Mouse (Mus musculus) granulocyte monocyte progenitor cell, adult 5-6 weeks (primary cell): Measurements from ENCODE around the gene Hmgb1. TPM values are rescaled to one million over a fixed set of nuclear protein-coding genes. Genes with fewer than 3 reads are reported as not detected.

Source experiments
- ATAC-seq: replicated peaks from 2 replicates; pipeline ENCODE4 v1.8.0; 2016; ENCODE audit warnings: mild to moderate bottlenecking, moderate TSS enrichment, inconsistent platforms; ENCODE audit not compliant: poor library complexity, severe bottlenecking
- total RNA-seq, 2 experiments: library from RNA; stranded (forward) in 1 of 2; stranded (reverse) in 1 of 2; fragments of 200-712, 200-1000 nt in 1 of 2; fragments of >200 nt in 1 of 2; fragmentation: Nextera tagmentation in 1 of 2; gene quantifications; 2 replicates each; pipeline ENCODE4 v1.2.3; 2014 to 2017

Gene Hmgb1
- total RNA-seq, 2 experiments from 2014 or later: 1,067 to 1,480 TPM

DNA sequence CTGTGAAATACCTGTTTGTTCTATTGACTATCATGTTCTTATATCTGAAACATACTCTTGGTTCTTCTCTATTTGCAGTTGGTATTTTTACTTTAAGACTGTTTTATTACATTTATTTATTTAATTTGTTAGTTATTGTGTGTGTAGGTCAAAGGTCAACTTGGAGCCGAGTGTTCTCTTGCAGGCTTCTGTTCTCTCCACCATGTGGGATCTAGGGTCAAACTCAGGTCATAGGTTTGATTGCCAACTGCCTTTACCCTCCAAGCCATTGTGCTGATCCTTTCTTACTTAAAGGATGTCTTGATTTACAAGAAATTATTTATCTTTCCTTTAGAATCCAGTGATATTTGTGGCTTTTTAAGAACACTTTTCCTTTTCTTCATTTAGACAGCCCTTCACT, 12.3 kb upstream of the Hmgb1 start:
- no peak for ATAC-seq

DNA sequence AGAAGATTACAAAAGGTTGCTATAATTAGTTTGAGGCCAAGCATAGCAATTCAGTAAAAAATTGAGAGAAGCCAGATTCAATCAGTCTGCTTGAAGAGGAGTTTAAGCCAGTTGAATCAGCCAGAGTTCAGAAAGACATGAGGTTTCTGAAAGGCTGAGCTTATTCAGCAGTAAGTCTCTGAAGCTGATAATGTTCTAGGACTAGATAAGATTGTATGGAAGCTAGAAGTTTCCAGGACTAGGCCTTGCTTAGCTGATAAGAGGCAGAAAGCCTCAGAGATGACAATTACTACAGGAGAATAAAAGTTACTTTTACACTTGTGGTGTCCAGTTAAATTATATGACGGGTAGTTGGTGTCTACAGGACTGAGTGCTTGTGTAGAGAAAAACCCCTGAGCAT, 5.9 kb upstream of the Hmgb1 start:
- no peak for ATAC-seq

DNA sequence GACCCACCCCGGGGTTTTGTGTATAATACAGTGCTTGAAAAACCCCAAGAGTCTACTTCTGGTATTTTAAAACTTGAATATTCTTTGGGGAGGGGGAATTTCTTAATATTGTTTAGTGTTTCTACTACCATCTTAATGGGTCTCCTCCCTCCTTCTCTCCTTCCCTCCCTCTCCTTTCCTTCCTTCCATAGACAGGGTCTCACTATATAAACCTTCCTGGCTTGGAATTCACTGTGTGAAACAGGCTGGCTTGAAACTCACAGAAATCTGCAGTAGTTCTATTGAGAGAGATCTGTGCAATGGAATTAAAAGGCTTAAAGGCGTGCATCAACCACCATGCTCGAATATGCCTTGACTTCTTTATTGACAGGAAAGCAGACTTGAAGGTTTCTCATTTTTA, 1.5 kb upstream of the Hmgb1 start:
- ATAC-seq: no peak

DNA sequence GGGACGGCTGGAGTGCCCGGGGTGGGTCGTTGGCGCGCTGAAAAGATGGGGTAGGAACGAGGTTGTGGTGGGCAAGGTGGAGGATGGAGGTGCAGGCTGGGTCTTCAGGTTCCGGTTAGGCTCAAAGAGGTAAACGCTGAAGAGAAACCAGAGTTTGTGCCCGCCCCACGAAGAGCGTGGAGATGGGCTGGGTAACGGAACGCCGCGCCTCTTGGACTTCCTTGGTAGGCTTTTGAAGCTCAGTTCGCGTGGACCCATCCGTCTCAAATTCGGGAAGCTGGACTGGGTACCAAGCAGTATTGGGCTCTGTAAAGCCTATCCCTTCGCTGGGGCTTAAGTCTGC, 526 bp upstream of the Hmgb1 start:
- peak; percentile 36 for ATAC-seq

DNA sequence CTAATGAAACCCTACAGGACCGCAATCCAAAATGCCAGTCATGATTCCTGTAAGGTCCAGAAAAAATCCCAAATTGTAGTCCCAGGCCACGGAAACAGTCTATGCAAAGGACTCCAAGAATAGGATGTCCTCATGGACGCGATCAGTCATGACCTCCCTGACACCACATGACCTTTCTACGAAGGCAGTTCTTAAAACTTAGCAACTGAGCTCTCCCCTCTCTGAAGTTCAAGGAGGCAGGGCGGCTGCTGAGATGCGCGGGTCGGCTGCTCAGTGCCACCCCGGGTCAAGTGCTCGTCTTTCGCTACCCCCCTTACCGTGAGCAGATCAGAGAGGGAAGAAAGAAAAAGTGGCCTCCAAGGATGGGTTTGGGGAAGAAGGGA, 577 bp downstream of the Hmgb1 start:
- no peak for ATAC-seq

DNA sequence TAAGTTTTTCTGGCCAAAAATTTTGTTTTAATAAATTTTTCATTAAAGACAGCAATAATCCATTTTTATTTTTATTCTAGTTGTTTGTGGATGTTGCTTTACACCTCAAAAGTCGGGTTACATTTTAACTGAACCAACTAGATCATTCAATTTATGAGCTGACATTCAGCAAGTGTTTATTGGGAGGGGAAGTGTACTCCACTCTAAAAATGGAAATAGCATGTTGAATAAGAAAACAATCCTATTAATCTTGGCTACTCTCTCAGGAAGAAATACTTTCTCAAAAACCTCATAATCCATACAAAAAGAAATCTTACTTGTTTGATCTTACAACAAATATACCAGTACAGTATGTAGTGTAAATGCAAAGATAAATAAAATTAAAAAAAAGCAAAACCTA, 1.2 kb downstream of the Hmgb1 start:
- no peak for ATAC-seq

DNA sequence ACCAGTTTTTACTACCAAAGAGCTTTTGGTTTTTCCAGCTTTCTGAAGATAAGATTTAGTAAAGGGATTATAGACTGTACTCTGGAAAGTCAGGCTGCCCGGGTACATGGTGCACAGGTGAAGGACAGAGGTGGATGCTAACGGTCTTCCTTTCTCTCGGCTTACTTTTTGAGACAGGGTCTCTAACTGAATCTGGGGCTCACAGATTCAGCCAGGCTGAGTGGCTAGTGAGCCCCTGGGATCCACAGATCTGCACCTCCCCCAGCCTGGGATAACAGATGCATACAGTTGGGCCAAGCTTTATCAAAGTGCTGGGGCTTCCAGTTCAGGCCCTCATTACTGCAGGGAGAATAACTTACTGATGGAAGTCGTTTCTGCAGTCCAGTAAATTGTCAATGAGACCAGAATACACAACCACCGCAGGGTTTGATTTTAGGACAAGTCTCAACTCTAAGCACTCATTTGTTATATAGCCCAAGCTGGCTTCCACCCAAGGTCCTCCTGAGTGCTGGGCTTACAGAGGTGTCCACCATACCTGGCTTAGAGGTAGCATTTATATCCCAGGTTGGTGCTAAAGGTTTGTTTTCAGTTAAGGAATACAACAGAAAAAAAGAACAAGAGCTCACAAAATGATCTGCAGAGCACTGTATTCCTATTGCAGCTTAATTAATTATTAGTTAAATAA, 2.0 kb downstream of the Hmgb1 start:
- no peak for ATAC-seq

DNA sequence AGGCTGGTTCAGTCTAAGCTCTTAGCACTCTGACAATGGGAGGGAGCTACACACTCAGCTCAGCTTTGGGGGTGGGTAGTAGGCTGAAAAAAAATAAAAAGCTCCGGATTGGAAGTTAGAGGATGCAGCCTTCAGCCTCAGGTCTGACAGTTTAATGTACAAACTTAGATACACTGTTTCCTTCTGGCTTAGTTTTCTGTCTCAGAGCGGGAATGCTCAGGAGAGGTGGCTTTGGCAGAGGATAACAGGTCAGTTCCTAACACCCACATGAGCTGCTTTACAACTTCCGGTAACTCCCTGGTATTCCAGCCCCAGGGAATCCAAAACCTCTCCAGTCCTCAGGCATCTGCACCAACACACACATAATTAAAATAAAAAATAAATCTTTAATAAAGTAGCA, 4.5 kb downstream of the Hmgb1 start:
- ATAC-seq: no peak

DNA sequence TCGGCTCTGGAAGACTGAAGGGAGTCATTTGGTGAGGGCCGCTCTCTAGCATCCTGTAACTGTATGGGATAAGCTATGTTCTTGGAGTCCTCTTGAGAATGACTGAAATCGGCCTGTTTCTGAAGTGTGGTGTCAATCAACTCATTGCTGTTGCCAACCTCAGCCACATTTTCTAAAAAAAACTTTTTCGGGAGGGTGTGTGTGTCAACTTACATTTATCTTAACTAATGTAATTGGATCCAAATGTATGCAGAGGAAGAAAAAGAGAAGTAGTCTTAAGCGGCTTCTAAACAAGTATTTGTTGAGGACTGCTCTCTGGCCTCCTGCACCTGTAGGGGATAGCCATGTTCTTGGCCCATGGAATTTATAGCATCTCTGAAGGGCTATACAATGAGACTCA, 6.2 kb downstream of the Hmgb1 start:
- no peak for ATAC-seq

DNA sequence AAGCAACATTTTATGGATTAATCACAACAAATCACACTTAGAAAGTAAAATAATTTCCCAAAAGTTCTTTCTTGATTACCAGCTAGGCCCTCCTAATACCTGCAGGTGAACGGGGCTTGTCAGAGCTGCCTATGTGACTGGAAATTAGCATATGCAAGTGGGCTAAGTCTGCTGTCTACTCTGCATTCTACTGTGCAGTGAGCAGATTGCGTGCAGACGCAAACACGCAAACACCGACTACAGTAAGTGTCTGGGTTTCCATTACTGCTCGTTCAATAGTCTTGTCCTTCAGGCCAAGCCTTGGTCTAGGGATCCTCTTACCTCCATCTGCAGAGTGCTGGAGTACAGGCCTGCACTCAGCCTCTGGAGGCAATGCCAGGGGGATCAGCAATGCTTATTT, 8.6 kb downstream of the Hmgb1 start:
- no peak for ATAC-seq

DNA sequence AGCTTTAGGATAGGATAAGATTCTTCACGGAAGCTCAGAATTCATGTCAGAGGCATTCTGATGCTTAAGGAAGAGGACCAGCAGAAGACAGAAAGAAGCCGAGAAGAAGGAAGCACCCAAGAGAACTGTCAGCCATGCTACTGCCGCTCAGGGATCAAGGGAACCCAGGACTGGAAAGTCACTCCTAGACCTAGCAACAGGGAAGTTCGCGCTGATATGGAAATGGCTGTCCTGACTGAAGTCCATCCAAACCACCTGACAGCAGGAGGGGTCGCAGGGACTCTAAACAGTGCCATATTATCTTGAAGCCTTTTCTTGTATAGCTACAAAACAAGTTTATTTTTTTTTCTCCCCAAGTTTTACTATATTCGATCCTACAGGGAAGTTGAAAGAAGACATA, 9.8 kb downstream of the Hmgb1 start:
- ATAC-seq: no peak

DNA sequence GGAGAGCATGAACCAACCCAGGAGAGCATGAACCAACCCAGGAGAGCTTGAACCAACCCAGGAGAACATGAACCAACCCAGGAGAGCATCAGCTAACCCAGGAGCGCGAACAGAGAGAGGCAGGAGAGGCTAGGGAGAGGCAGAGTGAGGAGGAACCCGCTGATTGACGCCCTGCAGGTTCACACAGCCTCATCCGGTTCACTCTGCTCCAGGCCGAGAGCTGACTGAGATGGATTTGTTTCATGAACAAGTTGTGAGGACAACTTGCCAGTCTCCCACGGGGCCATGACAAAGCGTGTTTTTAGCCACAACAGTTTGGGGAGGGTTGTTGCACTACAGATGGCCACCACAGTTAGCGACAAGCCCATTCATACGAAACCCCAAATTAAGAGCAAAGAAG, 12.0 kb downstream of the Hmgb1 start:
- ATAC-seq: no peak

DNA sequence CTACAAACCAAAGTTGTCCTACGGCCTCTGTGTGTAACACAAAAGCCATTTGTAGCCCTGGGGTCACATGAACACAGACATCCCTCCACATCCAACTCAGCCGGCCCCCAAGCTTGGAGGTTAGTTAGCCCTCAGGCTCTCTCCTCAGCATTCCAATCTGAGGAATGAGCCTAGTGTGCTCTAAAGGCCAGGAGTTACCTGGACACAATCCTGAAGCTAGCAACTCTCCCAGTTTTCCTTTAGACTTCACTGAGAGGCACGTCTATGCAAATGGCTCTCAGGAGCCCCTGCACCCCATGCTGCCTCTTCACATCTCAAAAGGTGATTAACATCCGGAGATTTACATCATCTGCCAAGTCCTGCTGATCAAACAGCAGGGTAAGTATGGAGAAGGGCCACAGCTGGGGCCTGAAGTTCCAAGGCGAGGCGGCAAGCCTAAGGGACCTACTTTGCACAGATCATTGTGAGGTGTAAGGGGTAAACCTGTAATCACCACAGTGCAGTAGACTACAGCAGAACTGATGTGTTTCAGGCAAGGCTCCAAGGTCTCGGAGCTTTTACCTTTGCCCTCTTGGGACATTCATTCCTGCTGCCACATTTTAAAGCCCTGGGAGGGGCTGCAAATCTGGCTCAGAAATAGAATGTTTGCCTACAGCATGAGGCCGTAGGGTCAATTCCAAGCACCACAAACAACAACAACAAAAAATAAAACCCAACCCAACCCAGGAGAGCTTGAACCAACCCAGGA, 13.3 kb downstream of the Hmgb1 start:
- ATAC-seq: no peak

DNA sequence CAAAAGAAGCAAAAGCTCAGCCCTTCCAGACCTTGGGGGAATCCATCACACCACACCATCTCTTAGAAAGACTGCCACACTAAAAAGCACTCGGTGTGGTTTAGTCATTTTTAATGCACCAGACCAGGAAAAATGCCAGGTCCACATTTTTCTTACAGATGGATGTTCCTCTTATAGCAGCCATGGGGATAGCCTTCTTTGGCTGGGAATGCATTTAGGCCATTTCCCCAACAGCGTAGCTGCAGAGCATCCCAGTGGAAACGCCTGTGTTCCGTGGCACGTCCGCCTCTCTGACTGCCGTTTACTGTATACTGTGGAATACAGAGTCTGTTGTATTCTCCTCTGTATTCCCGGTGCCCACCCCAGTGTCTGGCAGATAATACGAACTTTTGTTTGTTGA, 15.5 kb downstream of the Hmgb1 start:
- no peak for ATAC-seq

DNA sequence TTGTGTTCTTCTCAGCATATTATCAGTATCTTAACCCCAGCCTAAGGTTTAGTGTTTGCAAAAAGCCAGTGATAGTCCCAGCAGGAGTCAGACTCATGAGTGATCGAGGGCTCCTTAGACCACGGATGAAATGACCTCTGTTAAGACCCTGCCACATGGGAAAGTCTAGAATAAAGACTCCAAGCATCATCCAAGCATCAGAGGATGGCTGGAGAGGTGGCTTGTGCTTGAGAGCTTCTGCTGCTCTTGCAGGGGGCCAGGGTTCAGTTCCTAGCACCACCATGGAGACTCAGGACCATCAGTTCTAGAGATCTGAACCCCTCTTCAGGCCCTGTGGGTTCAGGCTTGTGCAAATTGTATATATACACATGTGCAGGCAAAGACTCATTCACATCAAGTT, 16.2 kb downstream of the Hmgb1 start:
- ATAC-seq: no peak

DNA sequence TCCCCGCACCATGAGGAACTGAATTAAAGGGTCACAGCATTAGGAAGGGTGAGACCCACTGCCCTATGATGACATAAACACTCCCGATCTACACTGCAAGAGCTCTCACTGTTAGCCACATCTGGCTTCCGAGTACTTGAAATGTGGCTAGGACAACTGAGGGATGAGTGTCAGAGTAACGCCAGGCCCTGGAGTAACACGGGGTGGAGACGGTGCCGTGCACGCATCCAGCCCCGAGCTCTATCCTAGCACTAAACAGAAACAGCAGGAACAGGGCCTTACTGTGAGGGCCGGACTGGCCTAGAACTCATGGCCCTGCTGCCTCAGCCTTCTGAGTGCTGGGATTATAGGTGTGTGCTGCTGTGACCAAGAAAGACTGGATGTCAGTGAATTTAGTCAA, 18.3 kb downstream of the Hmgb1 start:
- ATAC-seq: no peak

DNA sequence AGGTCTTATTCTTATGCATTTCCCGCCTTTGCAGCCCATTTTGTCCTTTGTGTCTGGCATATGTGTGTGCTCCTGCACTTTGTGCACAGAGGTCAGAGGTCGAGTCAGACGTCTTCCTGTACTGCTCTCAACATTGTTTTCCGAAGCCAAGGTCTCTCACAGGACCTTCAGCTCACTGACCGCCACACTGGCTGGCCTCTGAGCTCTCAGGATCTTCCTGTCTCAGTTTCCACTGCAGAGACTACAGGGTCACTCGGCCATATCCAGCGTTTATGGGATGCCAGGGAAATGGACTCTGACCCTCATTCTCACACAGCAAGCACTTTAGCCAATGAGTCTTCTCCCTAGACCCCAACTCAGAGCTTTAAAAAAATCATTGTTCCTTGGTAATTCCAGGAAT, 19.4 kb downstream of the Hmgb1 start:
- no peak for ATAC-seq

DNA sequence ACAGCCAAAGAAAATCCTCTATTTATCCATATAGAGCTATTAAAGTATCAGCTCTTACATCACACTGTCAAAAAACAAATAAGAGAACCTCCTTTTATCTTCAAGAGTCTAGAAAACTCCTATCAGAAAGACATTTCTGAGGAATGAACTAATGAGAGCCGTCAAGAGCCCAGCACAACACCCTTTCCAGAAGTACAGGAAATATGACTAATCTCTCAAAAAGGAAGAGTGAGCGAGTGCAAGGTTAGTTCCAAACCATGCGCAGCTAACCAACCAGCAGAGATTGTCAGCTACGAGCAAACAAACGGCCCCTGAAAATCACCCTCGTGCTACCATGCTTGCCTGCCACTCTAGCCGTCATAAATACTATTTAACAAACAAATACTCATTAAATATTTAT, 21.4 kb downstream of the Hmgb1 start:
- ATAC-seq: no peak

DNA sequence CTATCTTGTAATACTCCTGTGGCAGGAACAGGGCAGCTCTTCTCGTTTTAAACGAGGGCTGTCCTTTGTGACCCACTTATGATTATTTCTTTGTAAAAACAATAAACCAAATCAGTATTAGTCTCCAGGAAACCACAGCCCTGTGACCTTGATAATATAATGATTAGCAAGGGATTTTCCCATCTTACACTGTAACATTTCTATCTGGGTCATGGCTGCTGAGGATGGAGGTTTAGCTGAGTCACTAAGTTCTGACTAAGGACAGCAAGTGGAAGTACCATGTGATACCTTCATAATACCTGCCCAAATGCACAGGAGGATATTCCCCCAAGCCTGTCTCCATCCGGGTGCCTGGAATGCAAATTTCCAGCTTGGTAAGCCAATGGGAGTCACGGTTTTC, 23.8 kb downstream of the Hmgb1 start:
- ATAC-seq: no peak

DNA sequence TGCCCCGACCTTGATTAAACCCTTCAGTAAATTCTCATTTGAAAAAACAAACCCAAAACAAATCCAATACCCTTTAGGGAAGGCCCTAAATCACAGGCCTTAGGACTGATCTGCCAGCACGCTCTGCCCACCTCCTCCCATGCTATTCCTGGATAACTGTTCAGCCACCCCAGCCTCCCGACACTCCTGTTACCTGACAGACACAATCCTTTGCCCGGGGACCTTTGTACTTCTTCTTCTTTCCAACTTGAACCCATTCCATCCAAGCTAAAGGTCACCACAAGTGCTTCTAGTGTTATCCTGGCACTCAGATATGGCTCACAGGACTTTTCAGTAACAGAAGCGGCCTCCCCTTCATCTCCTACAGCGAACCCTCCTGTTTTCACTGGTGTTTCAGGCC, 25.3 kb downstream of the Hmgb1 start:
- ATAC-seq: no peak

DNA sequence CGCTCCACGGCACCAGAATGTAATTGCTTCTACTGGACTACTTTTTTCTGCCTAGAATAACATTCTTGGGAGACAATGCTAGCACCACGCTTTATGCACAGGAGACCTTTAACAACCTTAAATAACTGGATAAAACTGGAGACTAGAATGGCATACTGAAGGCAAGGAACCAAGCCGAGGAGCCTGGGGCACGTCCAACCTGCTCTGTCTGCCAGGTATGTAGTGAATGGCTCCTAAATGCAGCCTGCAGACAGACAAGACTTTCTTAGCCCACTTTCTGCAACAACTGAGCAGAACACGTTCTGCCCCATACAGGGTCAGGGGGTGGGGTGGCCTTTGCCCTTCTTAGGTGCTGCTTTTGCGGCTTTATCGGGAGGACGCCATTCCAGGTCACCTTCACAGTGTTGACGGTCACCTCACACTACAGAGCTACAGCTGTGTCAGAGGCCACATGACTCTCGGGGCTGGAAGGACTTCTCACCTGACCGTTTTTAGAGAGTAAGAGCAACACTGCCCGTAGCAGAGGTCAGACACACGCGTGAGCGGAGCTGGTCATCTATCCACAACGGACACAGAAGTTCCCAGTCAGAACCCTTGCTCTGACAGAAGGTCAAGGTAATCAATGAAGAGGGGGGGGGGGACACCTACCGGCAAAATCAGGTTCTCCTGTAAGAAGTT, 27.3 kb downstream of the Hmgb1 start:
- ATAC-seq: no peak

DNA sequence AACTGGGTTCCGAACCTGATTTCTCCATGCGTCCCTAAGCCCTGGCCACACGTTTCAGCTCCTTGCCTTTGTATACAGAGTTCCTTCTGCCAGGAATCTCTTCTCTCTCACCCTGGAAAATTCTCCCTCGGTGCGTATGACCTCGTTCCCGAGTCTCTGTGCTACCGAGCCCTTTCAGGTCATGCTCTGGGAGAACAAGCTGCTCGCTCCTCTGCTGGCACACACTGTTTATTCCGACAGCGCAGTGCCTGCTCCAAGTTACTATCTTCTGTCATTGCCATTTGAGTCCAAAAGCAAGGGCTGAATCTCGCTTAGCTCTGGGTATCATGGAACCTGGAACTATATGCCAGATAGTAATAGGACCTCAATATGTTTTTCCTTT, 31.5 kb downstream of the Hmgb1 start:
- no peak for ATAC-seq
